Mouse (Mus musculus) midbrain, embryonic 11.5 days (tissue): ENCODE results near the gene Dpep1. TPM values are rescaled to one million over a fixed set of nuclear protein-coding genes. Genes with fewer than 3 reads are reported as not detected.

ENCODE experiments used
- ATAC-seq: fragments of 200-750 bp; cut with Nextera tagmentation; 2 replicates; pipeline ENCODE4 v1.8.0; 2017; ENCODE audit warnings: moderate TSS enrichment, moderate library complexity; ENCODE audit not compliant: low FRiP score
- DNase-seq: peaks from one replicate; pipeline ENCODE4 v3.0.0; 2015; ENCODE audit warnings: low spot score; ENCODE audit errors: missing footprints
- H3K27ac ChIP-seq: fragments of 300-500 bp; sonication (generic); 2 replicates; pipeline ENCODE4 v1.5.1; 2014; ENCODE audit warnings: low read depth, low read length
- H3K27me3 ChIP-seq: fragments of 300-500 bp; sonication (generic); 2 replicates; pipeline ENCODE4 v1.6.1; 2014; ENCODE audit warnings: mild to moderate bottlenecking, low read length, moderate library complexity, mixed read lengths; ENCODE audit not compliant: control insufficient read depth, insufficient read depth
- H3K36me3 ChIP-seq: fragments of 300-500 bp; sonication (generic); 2 replicates; pipeline ENCODE4 v1.6.1; 2014; ENCODE audit warnings: mild to moderate bottlenecking, low read length, moderate library complexity, mixed read lengths; ENCODE audit not compliant: control insufficient read depth, insufficient read depth
- H3K4me1 ChIP-seq: fragments of 300-500 bp; sonication (generic); 2 replicates; pipeline ENCODE4 v1.6.1; 2014; ENCODE audit warnings: low read length; ENCODE audit not compliant: control insufficient read depth, insufficient read depth
- H3K4me2 ChIP-seq: fragments of 300-500 bp; sonication (generic); 2 replicates; pipeline ENCODE4 v1.6.1; 2014; ENCODE audit warnings: mild to moderate bottlenecking, moderate library complexity
- H3K4me3 ChIP-seq: fragments of 300-500 bp; sonication (generic); 2 replicates; pipeline ENCODE4 v1.5.1; 2014; ENCODE audit warnings: low read depth, low read length
- H3K9ac ChIP-seq: fragments of 300-500 bp; sonication (generic); 2 replicates; pipeline ENCODE4 v1.6.1; 2014; ENCODE audit warnings: low read length
- H3K9me3 ChIP-seq: fragments of 300-500 bp; sonication (generic); 2 replicates; pipeline ENCODE4 v1.6.1; 2016; ENCODE audit warnings: low read length; ENCODE audit not compliant: control insufficient read depth
- WGBS: fragments of 180-500 bp; shearing (Covaris S2); extraction: QIAGEN DNeasy Blood & Tissue Kit; methylation state at CpG from one replicate; pipeline ENCODE4 v1.1.7; 2014; 5-methylcytosine and 5-hydroxymethylcytosine counted together
- polyA plus RNA-seq: library from polyadenylated mRNA; unstranded; fragments of >200 nt; fragmentation: Nextera tagmentation; extraction: Ambion mirVana; gene quantifications from 2 replicates; pipeline ENCODE4 v1.2.1, GENCODE M21; 2014

Gene Dpep1
- polyA plus RNA-seq, 1 experiment from 2014 or later: 1.7 TPM

DNA sequence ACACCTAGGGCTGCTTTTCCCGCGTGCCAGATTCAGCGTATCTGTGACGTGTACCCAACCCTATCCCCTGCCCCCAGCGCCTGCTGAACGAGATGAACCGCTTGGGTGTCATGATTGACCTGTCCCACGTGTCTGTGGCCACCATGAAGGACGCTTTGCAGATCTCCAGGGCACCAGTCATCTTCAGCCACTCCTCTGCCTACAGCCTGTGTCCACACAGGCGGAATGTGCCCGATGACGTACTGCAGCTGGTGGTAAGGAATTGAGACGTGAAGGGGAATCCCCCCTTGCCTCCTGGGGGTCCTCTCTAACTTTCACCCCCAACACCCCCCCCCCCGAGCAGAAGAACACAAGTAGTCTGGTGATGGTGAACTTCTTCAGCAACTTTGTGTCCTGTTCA, 13.8 kb downstream of the Dpep1 start:
- no peaks in the 10 kb centered on the region for H3K36me3 ChIP-seq
- WGBS: 76% methylated on average over 14 of the region's 14 CpGs
- H3K27me3 ChIP-seq: no peaks in the 10 kb centered on the region
- ATAC-seq (no peak), DNase-seq (no peak)
- no peaks in the 10 kb centered on the region for H3K4me1 ChIP-seq
- H3K9ac ChIP-seq: no peak overlapping the region
- H3K4me3 ChIP-seq: no peak overlapping the region
- no peak overlapping the region for H3K27ac ChIP-seq
- H3K4me2 ChIP-seq: no peak overlapping the region
- H3K9me3 ChIP-seq: no peaks in the 10 kb centered on the region

- Histone ChIP-seq H3K9me3 (no peaks in the 10 kb centered on the region), H3K27ac (no peak overlapping the region), H3K4me2 (no peak overlapping the region), H3K9ac (no peak overlapping the region), H3K4me1 (no peaks in the 10 kb centered on the region), H3K36me3 (peaks cover 8% of the 10 kb centered on the region), H3K4me3 (no peak overlapping the region), H3K27me3 (no peaks in the 10 kb centered on the region)
- ATAC-seq (no peak), DNase-seq (peak; percentile 98)
- WGBS: 34% methylated on average over 5 of the region's 5 CpGs
These were observed 16.2 kb downstream of the Dpep1 start for GRCm38 (mm10) chr8:123202288-123202687.

- H3K27me3 ChIP-seq: no peaks in the 10 kb centered on the region
- no peaks in the 10 kb centered on the region for H3K4me1 ChIP-seq
- H3K4me3 ChIP-seq: no peak overlapping the region
- no peak overlapping the region for H3K9ac ChIP-seq
- ATAC-seq (no peak), DNase-seq (no peak)
- H3K27ac ChIP-seq: no peak overlapping the region
- WGBS: 85% methylated on average over 3 of the region's 3 CpGs
- H3K9me3 ChIP-seq: no peaks in the 10 kb centered on the region
- peaks cover 17% of the 10 kb centered on the region for H3K36me3 ChIP-seq
- H3K4me2 ChIP-seq: no peak overlapping the region
These were observed 17.5 kb downstream of the Dpep1 start for GRCm38 (mm10) chr8:123203571-123203970.

DNA sequence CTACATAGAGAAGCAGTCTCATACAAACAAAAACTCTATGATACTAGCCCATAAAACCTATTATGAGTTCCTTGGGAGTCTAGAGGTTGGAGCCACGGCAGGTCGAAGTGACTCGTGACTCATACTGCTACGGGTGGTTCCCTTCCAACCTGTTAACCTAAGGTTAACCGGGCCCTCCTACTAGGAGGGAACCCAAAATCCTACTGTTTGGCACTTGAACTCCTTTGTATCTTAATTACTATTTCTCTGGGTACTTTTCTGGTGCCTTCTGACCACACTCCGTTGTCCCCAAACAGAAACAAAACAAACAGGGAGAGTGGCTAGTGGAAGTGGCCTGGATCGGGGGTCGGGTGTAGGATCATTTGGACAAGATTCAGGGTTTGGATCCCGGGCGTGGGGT, 25.8 kb downstream of the Dpep1 start:
- peak overlapping the region; percentile 74 for H3K4me2 ChIP-seq
- WGBS: 58% methylated on average over 10 of the region's 10 CpGs
- DNase-seq: no peak
- H3K4me3 ChIP-seq: peak overlapping the region; percentile 89
- no peak overlapping the region for H3K27ac ChIP-seq
- peak overlapping the region; percentile 92 for H3K9ac ChIP-seq
- no peak for ATAC-seq
- peaks cover 16% of the 10 kb centered on the region for H3K4me1 ChIP-seq
- H3K27me3 ChIP-seq: no peaks in the 10 kb centered on the region
- H3K9me3 ChIP-seq: no peaks in the 10 kb centered on the region
- peaks cover 18% of the 10 kb centered on the region for H3K36me3 ChIP-seq

- DNase-seq: peak; percentile 99
- H3K4me2 ChIP-seq: peak within 1 kb of the TSS; percentile 74
- peak within 1 kb of the TSS; percentile 89 for H3K4me3 ChIP-seq
- ATAC-seq: peak; percentile 98
- H3K9ac ChIP-seq: peak within 1 kb of the TSS; percentile 92
- no peaks in the 10 kb centered on the region for H3K27me3 ChIP-seq
- H3K27ac ChIP-seq: peak within 1 kb of the TSS; percentile 62; the same call in 1 of the 2 replicates
- peaks cover 13% of the 10 kb centered on the region for H3K36me3 ChIP-seq
- H3K9me3 ChIP-seq: no peaks in the 10 kb centered on the region
- peaks cover 16% of the 10 kb centered on the region for H3K4me1 ChIP-seq
- WGBS: 1% methylated on average over 76 of the region's 76 CpGs
These were observed 26.5 kb downstream of the Dpep1 start, which contains the start of the genes Chmp1a and Spata33 for GRCm38 (mm10) chr8:123212321-123213117. TSS of gene Chmp1a (minus strand) at chr8:123212763. TSS of gene Spata33 (plus strand) at chr8:123212832.

DNA sequence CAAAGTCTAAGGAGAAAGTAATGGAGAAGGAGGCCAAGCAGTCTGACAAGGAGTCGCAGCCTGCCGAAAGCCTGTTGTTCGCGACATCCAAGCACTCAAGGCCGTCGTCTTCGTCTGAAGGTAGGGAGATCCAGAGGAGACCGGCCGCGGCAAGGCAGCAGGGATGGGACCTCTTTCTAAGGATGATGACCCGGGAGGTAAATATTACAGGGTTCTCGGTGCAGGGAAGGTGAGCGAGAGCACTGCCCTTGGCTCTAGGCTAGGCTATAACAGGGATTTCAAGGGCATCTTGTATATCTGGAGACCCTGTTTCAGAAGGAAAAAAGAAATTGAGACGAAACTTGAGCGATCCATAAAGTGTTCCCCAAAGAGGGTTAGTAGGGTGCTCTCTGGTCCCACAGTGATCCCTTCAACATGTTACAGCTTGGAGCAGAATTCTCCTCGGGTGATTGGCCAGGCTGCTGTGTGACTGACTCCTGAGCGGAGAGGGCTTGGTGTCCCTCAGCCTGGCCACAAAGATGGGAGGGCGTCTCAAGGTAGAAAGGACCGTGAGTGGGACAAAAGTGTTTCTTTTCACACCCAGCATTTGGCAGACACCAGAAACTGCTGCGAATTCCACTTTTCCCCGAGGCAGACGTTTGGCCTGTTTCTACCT, 27.2 kb downstream of the Dpep1 start:
- H3K4me3 ChIP-seq: peak overlapping the region; percentile 89
- 22% methylated on average over 22 of the region's 22 CpGs for WGBS
- H3K9me3 ChIP-seq: no peaks in the 10 kb centered on the region
- H3K4me1 ChIP-seq: peaks cover 16% of the 10 kb centered on the region
- peak overlapping the region; percentile 62; the same call in 1 of the 2 replicates for H3K27ac ChIP-seq
- no peaks in the 10 kb centered on the region for H3K27me3 ChIP-seq
- H3K9ac ChIP-seq: peak overlapping the region; percentile 71
- H3K4me2 ChIP-seq: peak overlapping the region; percentile 74
- DNase-seq: no peak
- ATAC-seq: no peak
- H3K36me3 ChIP-seq: peaks cover 7% of the 10 kb centered on the region

- Histone ChIP-seq H3K9ac (no peak overlapping the region), H3K4me1 (peaks cover 16% of the 10 kb centered on the region), H3K9me3 (no peaks in the 10 kb centered on the region), H3K36me3 (no peaks in the 10 kb centered on the region), H3K4me3 (no peak overlapping the region), H3K27ac (no peak overlapping the region), H3K27me3 (no peaks in the 10 kb centered on the region), H3K4me2 (no peak overlapping the region)
- ATAC-seq: no peak
- 81% methylated on average over 3 of the region's 3 CpGs for WGBS
- DNase-seq: no peak
These were observed 29.4 kb downstream of the Dpep1 start for GRCm38 (mm10) chr8:123215430-123215829.

DNA sequence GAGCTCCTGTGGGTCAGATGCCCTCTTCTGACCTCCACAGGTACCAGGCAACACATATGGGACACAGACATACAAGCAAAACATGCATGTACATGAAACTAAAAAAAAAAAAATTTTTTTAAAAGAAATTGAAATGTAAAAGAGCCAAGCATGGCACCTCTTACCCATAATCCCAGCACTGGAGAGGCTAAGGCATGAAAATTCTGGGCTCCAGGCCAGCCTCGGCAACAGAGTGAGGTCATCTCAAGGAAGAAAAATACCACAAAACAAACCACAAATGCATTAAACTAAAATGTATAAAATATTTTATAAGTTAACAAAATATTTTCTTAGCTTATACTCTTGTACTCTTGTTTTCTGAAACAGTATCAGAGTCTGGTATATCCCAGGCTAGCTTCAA, 34.9 kb downstream of the Dpep1 start:
- WGBS: 96% methylated on average over 1 of the region's 1 CpGs
- H3K9ac ChIP-seq: no peak overlapping the region
- no peak overlapping the region for H3K4me3 ChIP-seq
- DNase-seq (no peak), ATAC-seq (no peak)
- H3K4me2 ChIP-seq: no peak overlapping the region
- peaks cover 10% of the 10 kb centered on the region for H3K4me1 ChIP-seq
- no peaks in the 10 kb centered on the region for H3K27me3 ChIP-seq
- H3K27ac ChIP-seq: no peak overlapping the region
- no peaks in the 10 kb centered on the region for H3K9me3 ChIP-seq
- no peaks in the 10 kb centered on the region for H3K36me3 ChIP-seq
